Mouse (Mus musculus) myocyte (in vitro differentiated cells): ENCODE data around the gene Kcnf1.

Experiments
- CEBPB ChIP-seq: IDR thresholded peaks from 2 replicates; pipeline ENCODE4 v1.6.1; 2011; ENCODE audit warnings: mild to moderate bottlenecking, moderate library complexity; ENCODE audit not compliant: poor library complexity, insufficient read depth, severe bottlenecking
- E2F4 ChIP-seq: IDR thresholded peaks from one replicate; pipeline ENCODE4 v1.6.1; 2011; ENCODE audit warnings: mild to moderate bottlenecking, control low read depth, moderate library complexity; ENCODE audit not compliant: insufficient read depth
- MAX ChIP-seq: IDR thresholded peaks from one replicate; pipeline ENCODE4 v1.6.1; 2011; ENCODE audit warnings: low read depth, mild to moderate bottlenecking, control low read depth
- MYOD1 ChIP-seq, 3 experiments: IDR thresholded peaks; one replicate each; pipeline ENCODE4 v1.6.1; 2011; ENCODE audit warnings: control low read depth in 2 of 3, low read depth in 2 of 3, mild to moderate bottlenecking in 2 of 3, moderate library complexity in 1 of 3; ENCODE audit not compliant: insufficient read length in 2 of 3, control insufficient read depth in 1 of 3
- MYOG ChIP-seq, 3 experiments: IDR thresholded peaks; one replicate each; pipeline ENCODE4 v1.6.1; 2011; ENCODE audit warnings: control low read depth in 2 of 3, low read depth in 2 of 3, mild to moderate bottlenecking in 2 of 3; ENCODE audit not compliant: insufficient read length in 2 of 3, control insufficient read depth in 1 of 3, insufficient read depth in 1 of 3
- POLR2A ChIP-seq: IDR thresholded peaks from one replicate; pipeline ENCODE4 v1.6.1; 2011; ENCODE audit warnings: low read depth, mild to moderate bottlenecking, control low read depth, moderate library complexity; ENCODE audit not compliant: insufficient read length
- POLR2AphosphoS2 ChIP-seq: IDR thresholded peaks from one replicate; pipeline ENCODE4 v1.6.1; 2011; ENCODE audit warnings: low read depth, control low read depth; ENCODE audit not compliant: insufficient read length
- SRF ChIP-seq: IDR thresholded peaks from one replicate; pipeline ENCODE4 v1.6.1; 2011; ENCODE audit warnings: low read depth; ENCODE audit not compliant: control insufficient read depth, insufficient read length
- TCF3 ChIP-seq: IDR thresholded peaks from one replicate; pipeline ENCODE4 v1.6.1; 2011; ENCODE audit warnings: low read depth, control low read depth; ENCODE audit not compliant: insufficient read length
- USF1 ChIP-seq: IDR thresholded peaks from one replicate; pipeline ENCODE4 v1.6.1; 2011; ENCODE audit warnings: low read depth, mild to moderate bottlenecking, control low read depth, moderate library complexity

- TF ChIP-seq POLR2A (no peak), POLR2AphosphoS2 (no peak), MAX (no peak), USF1 (no peak), MYOD1 (IDR thresholded peaks at IDR 0.05; ENCODE audit: control insufficient read depth in 1 of 3, insufficient read length in 2 of 3, low read depth in 2 of 3) (no peak), MYOG (IDR thresholded peaks at IDR 0.05; ENCODE audit: control insufficient read depth in 1 of 3, insufficient read depth in 1 of 3, insufficient read length in 2 of 3, low read depth in 2 of 3) (no peak), E2F4 (no peak), SRF (no peak), TCF3 (no peak), CEBPB (no peak)
Measured at GRCm38 (mm10) chr12:17223050-17223449, 46.4 kb upstream of the Kcnf1 start.
